Mouse (Mus musculus) limb, embryonic 11.5 days (tissue): Measurements from ENCODE around the gene Bbip1. TPM values are rescaled to one million over a fixed set of nuclear protein-coding genes. Genes with fewer than 3 reads are reported as not detected.
A peak's percentile ranks its signal among the peaks of the same experiment; 100 is the strongest.

Source experiments
- ATAC-seq: fragments of 200-750 bp; cut with Nextera tagmentation; 2 replicates; pipeline ENCODE4 v1.8.0; 2017; ENCODE audit warnings: low read depth; ENCODE audit not compliant: insufficient number of reproducible peaks, low FRiP score, low TSS enrichment
- DNase-seq: peaks from one replicate; pipeline ENCODE4 v3.0.0-alpha.2; 2015; ENCODE audit warnings: low spot score
- H3K27ac ChIP-seq: fragments of 300-500 bp; sonication (generic); replicated peaks from 2 replicates; pipeline ENCODE4 v1.5.1; 2014; ENCODE audit warnings: low read depth, mild to moderate bottlenecking, low read length
- H3K27me3 ChIP-seq: fragments of 300-500 bp; sonication (generic); 2 replicates; pipeline ENCODE4 v1.6.1; 2014; ENCODE audit warnings: mild to moderate bottlenecking, low read length, mixed read lengths; ENCODE audit not compliant: control insufficient read depth, insufficient read depth
- H3K36me3 ChIP-seq: fragments of 300-500 bp; sonication (generic); 2 replicates; pipeline ENCODE4 v1.6.1; 2014; ENCODE audit warnings: mild to moderate bottlenecking, low read length, moderate library complexity, mixed read lengths; ENCODE audit not compliant: control insufficient read depth, insufficient read depth
- H3K4me1 ChIP-seq: fragments of 300-500 bp; sonication (generic); 2 replicates; pipeline ENCODE4 v1.6.1; 2014; ENCODE audit warnings: low read length, mixed read lengths; ENCODE audit not compliant: control insufficient read depth, insufficient read depth
- H3K4me2 ChIP-seq: fragments of 300-500 bp; sonication (generic); 2 replicates; pipeline ENCODE4 v1.6.1; 2014; ENCODE audit warnings: low read depth, mild to moderate bottlenecking, moderate library complexity; ENCODE audit not compliant: severe bottlenecking
- H3K4me3 ChIP-seq: fragments of 300-500 bp; sonication (generic); 2 replicates; pipeline ENCODE4 v1.5.1; 2014; ENCODE audit warnings: low read depth, low read length
- H3K9ac ChIP-seq: fragments of 300-500 bp; sonication (generic); 2 replicates; pipeline ENCODE4 v1.6.1; 2014; ENCODE audit warnings: mild to moderate bottlenecking, low read length
- H3K9me3 ChIP-seq: fragments of 300-500 bp; sonication (generic); 2 replicates; pipeline ENCODE4 v1.6.1; 2016; ENCODE audit warnings: low read length; ENCODE audit not compliant: control insufficient read depth
- WGBS: fragments of 180-500 bp; shearing (Covaris S2); extraction: QIAGEN DNeasy Blood & Tissue Kit; methylation state at CpG from one replicate; pipeline ENCODE4 v1.1.7; 2014; 5-methylcytosine and 5-hydroxymethylcytosine counted together
- polyA plus RNA-seq: library from polyadenylated mRNA; unstranded; fragments of >200 nt; fragmentation: Nextera tagmentation; extraction: Ambion mirVana; gene quantifications from 2 replicates; pipeline ENCODE4 v1.2.1, GENCODE M21; 2014

The Bbip1 gene
- 98.0 and 100 TPM in 2 replicates for polyA plus RNA-seq

- DNase-seq (peak; percentile 97), ATAC-seq (peak; percentile 95)
- H3K9ac ChIP-seq, result peak within 1 kb of the TSS; percentile 93
- H3K27ac ChIP-seq, result peak within 1 kb of the TSS; percentile 97
- peak within 1 kb of the TSS; percentile 85 for H3K4me3 ChIP-seq
- peak within 1 kb of the TSS; percentile 41 for H3K4me2 ChIP-seq
- under 1% methylated on average over 61 of the region's 62 CpGs for WGBS
- H3K9me3 ChIP-seq, result no peaks in the 10 kb centered on the region
- peaks cover 3% of the 10 kb centered on the region; the same call in 1 of the 2 replicates for H3K4me1 ChIP-seq
- H3K27me3 ChIP-seq, result no peaks in the 10 kb centered on the region
- H3K36me3 ChIP-seq, result no peaks in the 10 kb centered on the region
Observed at GRCm38 (mm10) chr19:53943802-53944785, at the start of gene Bbip1, which contains the start of gene Shoc2. Bbip1 (minus strand) TSS chr19:53944627. Shoc2 (plus strand) TSS chr19:53944306.

- H3K4me3 ChIP-seq, result no peak overlapping the region
- H3K4me1 ChIP-seq, result peaks cover 4% of the 10 kb centered on the region; the same call in 1 of the 2 replicates
- no peak overlapping the region for H3K27ac ChIP-seq
- H3K9ac ChIP-seq, result no peak overlapping the region
- no peak overlapping the region for H3K4me2 ChIP-seq
- H3K36me3 ChIP-seq, result peaks cover 5% of the 10 kb centered on the region; the same call in 1 of the 2 replicates
- WGBS, result 83% methylated on average over 3 of the region's 3 CpGs
- DNase-seq (no peak), ATAC-seq (no peak)
- no peaks in the 10 kb centered on the region for H3K9me3 ChIP-seq
- no peaks in the 10 kb centered on the region for H3K27me3 ChIP-seq
Observed at GRCm38 (mm10) chr19:53993860-53994259, 49.4 kb upstream of the Bbip1 start.

- no peak overlapping the region for H3K4me3 ChIP-seq
Observed at GRCm38 (mm10) chr19:53990538-53990937, 46.1 kb upstream of the Bbip1 start.

GRCm38 (mm10) chr19:53984628-53985027 is 40.2 kb upstream of the Bbip1 start:
- no peaks in the 10 kb centered on the region for H3K4me1 ChIP-seq
- no peaks in the 10 kb centered on the region for H3K9me3 ChIP-seq
- 92% methylated on average over 3 of the region's 3 CpGs for WGBS
- no peak overlapping the region for H3K9ac ChIP-seq
- peaks cover 4% of the 10 kb centered on the region for H3K36me3 ChIP-seq
- DNase-seq, result no peak
- H3K27me3 ChIP-seq, result no peaks in the 10 kb centered on the region
- H3K4me2 ChIP-seq, result no peak overlapping the region
- H3K27ac ChIP-seq, result no peak overlapping the region
- no peak overlapping the region for H3K4me3 ChIP-seq
- ATAC-seq, result no peak

More at GRCm38 (mm10) chr19:53990538-53990937, 46.1 kb upstream of the Bbip1 start:
- ATAC-seq (no peak), DNase-seq (no peak)
- 84% methylated on average over 2 of the region's 2 CpGs for WGBS
- H3K4me1 ChIP-seq, result no peaks in the 10 kb centered on the region
- no peaks in the 10 kb centered on the region for H3K9me3 ChIP-seq
- H3K27ac ChIP-seq, result no peak overlapping the region
- no peak overlapping the region for H3K4me2 ChIP-seq
- peaks cover 9% of the 10 kb centered on the region for H3K36me3 ChIP-seq
- H3K9ac ChIP-seq, result no peak overlapping the region
- no peaks in the 10 kb centered on the region for H3K27me3 ChIP-seq

GRCm38 (mm10) chr19:53983336-53983735 is 38.9 kb upstream of the Bbip1 start:
- Histone ChIP-seq H3K4me1 (no peaks in the 10 kb centered on the region), H3K27me3 (no peaks in the 10 kb centered on the region), H3K27ac (no peak overlapping the region), H3K4me3 (no peak overlapping the region), H3K9me3 (no peaks in the 10 kb centered on the region), H3K4me2 (no peak overlapping the region), H3K9ac (no peak overlapping the region), H3K36me3 (peaks cover 4% of the 10 kb centered on the region)
- ATAC-seq, result no peak
- no peak for DNase-seq
- 98% methylated on average over 1 of the region's 1 CpGs for WGBS

GRCm38 (mm10) chr19:53982041-53982440 is 37.6 kb upstream of the Bbip1 start:
- 54% methylated on average over 3 of the region's 3 CpGs for WGBS
- Histone ChIP-seq H3K9me3 (no peaks in the 10 kb centered on the region), H3K27ac (no peak overlapping the region), H3K4me1 (no peaks in the 10 kb centered on the region), H3K27me3 (no peaks in the 10 kb centered on the region), H3K4me2 (no peak overlapping the region), H3K36me3 (no peaks in the 10 kb centered on the region; the same call in 1 of the 2 replicates), H3K9ac (no peak overlapping the region), H3K4me3 (no peak overlapping the region)
- ATAC-seq (no peak), DNase-seq (no peak)

GRCm38 (mm10) chr19:53973656-53974055 is 29.2 kb upstream of the Bbip1 start:
- Histone ChIP-seq H3K4me2 (no peak overlapping the region), H3K9ac (no peak overlapping the region), H3K27ac (no peak overlapping the region), H3K9me3 (no peaks in the 10 kb centered on the region; the same call in 1 of the 2 replicates), H3K36me3 (no peaks in the 10 kb centered on the region; the same call in 1 of the 2 replicates), H3K4me3 (no peak overlapping the region), H3K27me3 (no peaks in the 10 kb centered on the region), H3K4me1 (peaks cover 4% of the 10 kb centered on the region; the same call in 1 of the 2 replicates)
- no peak for DNase-seq
- 85% methylated on average over 1 of the region's 1 CpGs for WGBS
- ATAC-seq, result no peak

GRCm38 (mm10) chr19:53971938-53972337 is 27.5 kb upstream of the Bbip1 start:
- DNase-seq, result no peak
- WGBS, result 83% methylated on average over 7 of the region's 7 CpGs

More at GRCm38 (mm10) chr19:53971938-53972337, 27.5 kb upstream of the Bbip1 start:
- no peak overlapping the region for H3K4me2 ChIP-seq
- H3K4me3 ChIP-seq, result no peak overlapping the region
- H3K27ac ChIP-seq, result no peak overlapping the region
- H3K36me3 ChIP-seq, result no peaks in the 10 kb centered on the region; the same call in 1 of the 2 replicates
- H3K4me1 ChIP-seq, result peaks cover 4% of the 10 kb centered on the region; the same call in 1 of the 2 replicates
- no peak overlapping the region for H3K9ac ChIP-seq
- no peak for ATAC-seq
- H3K9me3 ChIP-seq, result no peaks in the 10 kb centered on the region; the same call in 1 of the 2 replicates
- H3K27me3 ChIP-seq, result no peaks in the 10 kb centered on the region
